Mouse (Mus musculus): ENCODE measurements around the gene Tlk1.
"Not testable (repeated sequence)": the region's sequence is repeated elsewhere in the genome, so short reads cannot be mapped to it uniquely, and the experiment has no call there.

Gene Tlk1

GRCm38 (mm10) chr2:70835209-70835608, 9.7 kb upstream of the Tlk1 start:
- in situ Hi-C loops (cut with MboI, MseI) = no loop called here

DNA sequence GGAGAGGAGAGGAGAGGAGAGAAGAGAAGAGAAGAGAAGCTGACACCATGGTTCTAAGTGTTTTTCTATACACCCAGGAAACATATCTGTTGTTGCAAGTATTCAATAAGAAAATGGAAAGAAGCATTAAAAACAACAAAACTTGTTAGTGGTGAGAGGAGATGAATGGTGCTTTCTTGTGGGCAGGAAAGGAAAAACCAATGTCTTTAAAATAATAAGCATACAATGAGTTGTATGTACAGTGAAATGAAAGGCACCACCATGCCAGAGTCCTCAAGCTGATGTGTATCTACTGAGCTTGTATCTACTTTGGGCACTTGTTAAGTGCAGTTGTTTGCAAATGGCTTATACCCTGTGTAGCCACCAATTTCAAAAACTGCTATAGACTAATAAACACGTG, 7.7 kb upstream of the Tlk1 start:
- in situ Hi-C loops (cut with MboI, MseI) = no loop called here

GRCm38 (mm10) chr2:70831709-70832350, 6.3 kb upstream of the Tlk1 start:
- in situ Hi-C loops (cut with MboI, MseI) = no loop called here

- in situ Hi-C loops (cut with MboI, MseI) = no loop called here
Measured at GRCm38 (mm10) chr2:70830683-70831082, 5.2 kb upstream of the Tlk1 start.

DNA sequence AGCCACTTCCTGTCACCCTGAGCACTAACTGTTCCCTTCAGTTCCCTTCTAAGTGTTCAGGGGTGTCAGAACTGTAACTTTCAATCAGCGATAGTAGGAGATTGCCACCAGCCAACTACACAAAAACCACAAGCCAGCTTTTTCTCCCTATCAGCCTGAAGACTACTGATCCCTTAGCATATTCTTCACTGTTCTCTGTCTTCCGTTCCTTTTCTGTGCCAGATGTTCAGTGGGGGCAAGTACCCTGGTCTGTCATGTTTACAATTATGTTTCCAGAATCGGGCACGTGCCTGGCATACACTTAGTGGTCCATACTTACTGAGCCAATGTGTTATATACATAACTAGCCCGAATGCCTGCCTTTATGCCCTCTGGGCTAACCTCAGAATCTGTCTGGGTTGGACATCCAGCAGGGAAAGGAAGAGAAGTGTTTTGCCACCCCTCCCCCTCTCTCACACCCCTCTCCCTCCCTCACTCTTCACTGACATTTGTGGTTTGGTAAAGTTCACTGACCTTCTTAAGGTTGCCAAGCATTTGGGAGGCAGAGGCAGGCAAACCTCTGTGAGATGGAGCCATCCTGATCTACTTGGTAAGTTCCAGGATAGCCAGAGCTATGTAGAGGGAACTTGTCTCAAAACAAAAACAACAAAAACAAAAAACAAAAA, 4.5 kb upstream of the Tlk1 start:
- in situ Hi-C loops (cut with MboI, MseI) = no loop called here

GRCm38 (mm10) chr2:70827780-70828179, 2.3 kb upstream of the Tlk1 start:
- in situ Hi-C loops (cut with MboI, MseI) = no loop called here

- in situ Hi-C loops (cut with MboI, MseI) = no loop called here
Measured at GRCm38 (mm10) chr2:70826436-70827230, 1.1 kb upstream of the Tlk1 start.

- in situ Hi-C loops (cut with MboI, MseI) = no loop called here
Measured at GRCm38 (mm10) chr2:70824838-70825370, 624 bp downstream of the Tlk1 start.

- in situ Hi-C loops (cut with MboI, MseI) = no loop called here
Measured at GRCm38 (mm10) chr2:70823926-70824800, 1.4 kb downstream of the Tlk1 start.

DNA sequence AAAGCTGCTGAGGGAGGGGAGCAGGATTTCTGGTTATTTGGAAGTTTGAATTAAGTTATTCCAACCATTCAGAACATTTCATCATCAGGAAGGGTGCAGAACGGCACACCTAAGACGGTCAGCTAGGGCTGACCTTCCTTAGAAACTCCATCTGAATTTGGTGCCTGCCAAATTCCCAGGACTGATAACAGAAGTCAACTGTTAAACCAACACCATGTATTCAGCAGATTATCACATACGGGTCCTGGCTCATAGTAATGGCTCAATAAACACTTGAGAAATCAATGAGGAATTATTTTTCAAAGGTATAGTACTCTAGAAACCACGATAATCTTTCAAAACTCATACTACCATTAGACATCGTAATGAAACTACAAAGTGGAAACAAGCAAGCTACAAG, 2.1 kb downstream of the Tlk1 start:
- in situ Hi-C loops (cut with MboI, MseI) = no loop called here

DNA sequence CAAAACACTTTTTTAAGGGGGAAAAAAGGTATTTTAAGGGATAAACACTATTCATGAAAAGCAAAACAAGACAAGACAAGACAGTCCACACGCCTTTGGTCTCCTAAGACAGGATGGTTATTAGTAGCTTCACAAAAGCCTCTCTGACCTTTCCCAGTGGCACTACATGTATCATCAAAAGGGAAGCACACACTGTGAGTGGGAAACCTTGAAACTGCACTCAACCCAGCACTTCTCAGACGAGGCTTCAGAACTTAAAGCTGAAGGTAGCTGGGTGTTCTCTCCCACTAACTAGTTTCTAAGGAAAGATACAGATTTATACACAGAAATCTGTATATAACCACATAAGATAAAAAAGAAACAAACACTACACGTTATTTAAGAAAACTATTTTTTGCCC, 8.6 kb downstream of the Tlk1 start:
- in situ Hi-C loops (cut with MboI, MseI) = no loop called here

GRCm38 (mm10) chr2:70816016-70816415, 9.5 kb downstream of the Tlk1 start:
- in situ Hi-C loops (cut with MboI, MseI) = no loop called here

GRCm38 (mm10) chr2:70813608-70814007, 11.9 kb downstream of the Tlk1 start:
- in situ Hi-C loops (cut with MboI, MseI) = no loop called here

DNA sequence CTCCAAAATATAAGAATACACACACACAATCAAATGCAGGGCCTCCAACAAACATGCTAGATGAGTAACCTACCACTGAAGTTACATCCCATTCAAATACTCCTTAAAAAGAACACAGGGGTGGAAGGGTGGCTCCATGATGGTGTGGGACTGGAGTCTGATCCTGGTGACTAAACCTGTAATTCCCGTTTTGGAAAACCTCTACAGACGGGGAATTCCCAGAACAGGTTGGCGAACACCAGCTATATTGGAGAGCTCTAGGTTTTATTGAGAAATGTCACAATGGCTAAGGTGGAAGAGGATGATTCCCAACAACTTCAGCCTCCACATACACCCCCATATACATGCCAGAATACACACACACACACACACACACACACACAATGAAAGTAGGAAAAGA, 14.1 kb downstream of the Tlk1 start:
- in situ Hi-C loops (cut with MboI, MseI) = no loop called here

GRCm38 (mm10) chr2:70809921-70810320, 15.6 kb downstream of the Tlk1 start:
- in situ Hi-C loops (cut with MboI, MseI) = no loop called here

- in situ Hi-C loops (cut with MboI, MseI) = no loop called here
Measured at GRCm38 (mm10) chr2:70808681-70809080, 16.8 kb downstream of the Tlk1 start.

DNA sequence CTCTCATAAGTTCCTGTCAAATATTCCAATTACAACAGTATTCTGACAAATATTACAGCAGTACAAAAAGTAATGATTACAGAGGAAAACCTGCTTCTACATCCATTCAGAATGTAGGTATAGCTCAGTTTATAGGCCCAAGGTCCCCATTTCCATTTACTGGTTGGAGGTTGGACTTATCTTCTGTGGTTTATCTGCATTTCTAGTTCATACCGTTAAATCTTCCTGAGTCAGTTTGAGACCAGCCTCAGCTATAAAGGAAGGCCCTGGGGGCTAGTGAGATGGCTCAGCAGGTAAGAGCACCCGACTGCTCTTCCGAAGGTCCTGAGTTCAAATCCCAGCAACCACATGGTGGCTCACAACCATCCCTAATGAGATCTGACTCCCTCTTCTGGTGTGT, 17.9 kb downstream of the Tlk1 start:
- in situ Hi-C loops (cut with MboI, MseI) = not testable (repeated sequence)

DNA sequence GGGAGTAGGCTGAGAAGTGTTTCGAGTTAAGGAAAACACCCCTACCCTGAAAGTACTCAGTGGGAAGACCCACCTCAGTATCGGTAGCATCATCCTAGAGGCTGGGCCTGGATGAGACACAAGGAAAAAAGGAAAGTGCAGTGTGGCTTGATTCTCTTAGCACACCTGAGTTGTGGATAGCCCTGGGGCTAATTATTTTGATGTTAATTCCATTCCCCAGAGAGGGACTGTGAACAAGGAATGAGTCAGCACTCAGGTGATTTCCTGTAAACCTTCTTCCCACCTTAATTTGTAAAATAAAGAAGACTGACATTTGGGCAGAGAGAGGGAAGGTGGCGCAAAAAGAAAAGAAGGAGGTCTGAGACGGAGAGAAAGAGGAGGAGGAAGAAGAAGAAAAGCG, 19.5 kb downstream of the Tlk1 start:
- in situ Hi-C loops (cut with MboI, MseI) = no loop called here

DNA sequence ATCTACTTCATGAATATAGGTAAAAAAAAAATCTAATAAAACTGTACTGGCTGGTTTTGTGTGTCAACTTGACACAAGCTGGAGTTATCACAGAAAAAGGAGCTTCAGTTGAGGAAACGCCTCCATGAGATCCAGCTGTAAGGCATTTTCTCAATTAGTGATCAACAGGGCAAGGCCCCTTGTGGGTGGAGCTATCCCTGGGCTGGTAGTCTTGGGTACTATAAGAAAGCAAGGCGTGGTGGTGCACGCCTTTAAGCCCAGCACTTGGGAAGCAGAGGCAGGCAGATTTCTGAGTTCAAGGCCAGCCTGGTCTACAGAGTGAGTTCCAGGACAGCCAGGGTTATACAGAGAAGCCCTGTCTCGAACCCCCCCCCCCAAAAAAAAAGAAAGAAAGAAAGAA, 21.8 kb downstream of the Tlk1 start:
- in situ Hi-C loops (cut with MboI, MseI) = not testable (repeated sequence)

GRCm38 (mm10) chr2:70802658-70803057, 22.9 kb downstream of the Tlk1 start:
- in situ Hi-C loops (cut with MboI, MseI) = no loop called here

DNA sequence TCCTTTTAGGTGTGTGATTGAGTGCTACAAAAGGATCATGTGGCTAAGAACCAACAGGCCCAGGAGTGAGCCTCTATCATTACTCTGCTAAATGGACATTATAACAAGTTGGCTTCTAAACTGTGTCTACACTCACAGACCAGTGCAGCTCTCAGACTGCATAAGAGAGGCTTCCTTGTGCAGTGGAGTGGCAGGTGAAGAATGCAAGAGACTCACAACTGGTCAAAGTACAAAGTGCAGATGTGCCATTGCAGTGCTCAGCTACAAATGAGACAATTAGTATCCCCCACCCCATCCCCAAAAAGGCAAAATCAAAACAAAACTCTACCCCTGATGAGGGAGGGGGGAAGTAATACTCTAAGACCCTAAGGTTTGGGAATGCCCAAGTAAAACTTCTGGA, 24.0 kb downstream of the Tlk1 start:
- in situ Hi-C loops (cut with MboI, MseI) = no loop called here

GRCm38 (mm10) chr2:70800396-70800795, 25.1 kb downstream of the Tlk1 start:
- in situ Hi-C loops (cut with MboI, MseI) = no loop called here
